Mouse (Mus musculus) liver, embryonic 15.5 days (tissue): Measurements from ENCODE around the gene Myrip. TPM values are rescaled to one million over a fixed set of nuclear protein-coding genes. Genes with fewer than 3 reads are reported as not detected.

Source experiments
- ATAC-seq: fragments of 200-750 bp; cut with Nextera tagmentation; 2 replicates; pipeline ENCODE4 v1.8.0; 2017; ENCODE audit warnings: moderate number of reproducible peaks, mild to moderate bottlenecking, moderate library complexity; ENCODE audit not compliant: insufficient read depth
- H3K27ac ChIP-seq: fragments of 300-500 bp; sonication (generic); replicated peaks from 2 replicates; pipeline ENCODE4 v1.5.1; 2015; ENCODE audit warnings: mild to moderate bottlenecking, inconsistent platforms
- H3K27me3 ChIP-seq: fragments of 300-500 bp; sonication (generic); 2 replicates; pipeline ENCODE4 v1.6.1; 2015; ENCODE audit warnings: mild to moderate bottlenecking, inconsistent platforms
- H3K36me3 ChIP-seq: fragments of 300-500 bp; sonication (generic); replicated peaks from 2 replicates; pipeline ENCODE4 v1.6.1; 2015; ENCODE audit warnings: moderate library complexity, mild to moderate bottlenecking, inconsistent platforms
- H3K4me1 ChIP-seq: fragments of 300-500 bp; sonication (generic); replicated peaks from 2 replicates; pipeline ENCODE4 v1.6.1; 2015; ENCODE audit warnings: inconsistent platforms
- H3K4me2 ChIP-seq: fragments of 300-500 bp; sonication (generic); 2 replicates; pipeline ENCODE4 v1.6.1; 2015; ENCODE audit warnings: moderate library complexity, mild to moderate bottlenecking, inconsistent platforms
- H3K4me3 ChIP-seq: fragments of 300-500 bp; sonication (generic); replicated peaks from 2 replicates; pipeline ENCODE4 v1.5.1; 2015; ENCODE audit warnings: mild to moderate bottlenecking, inconsistent platforms
- H3K9ac ChIP-seq: fragments of 300-500 bp; sonication (generic); 2 replicates; pipeline ENCODE4 v1.6.1; 2015; ENCODE audit warnings: moderate library complexity, mild to moderate bottlenecking, inconsistent platforms
- H3K9me3 ChIP-seq: fragments of 300-500 bp; sonication (generic); replicated peaks from 2 replicates; pipeline ENCODE4 v1.6.1; 2016; ENCODE audit warnings: inconsistent platforms
- WGBS: fragments of 180-500 bp; shearing (Covaris S2); methylation state at CpG from one replicate; pipeline ENCODE4 v1.1.7; 2015; ENCODE audit warnings: mixed read lengths; ENCODE audit not compliant: insufficient replicate concordance; 5-methylcytosine and 5-hydroxymethylcytosine counted together
- polyA plus RNA-seq: library from polyadenylated mRNA; unstranded; fragments of >200 nt; fragmentation: Nextera tagmentation; extraction: Ambion mirVana; gene quantifications from 2 replicates; pipeline ENCODE4 v1.2.1, GENCODE M21; 2015

Myrip gene
- polyA plus RNA-seq, 1 experiment from 2014 or later, result 0.02 TPM

DNA sequence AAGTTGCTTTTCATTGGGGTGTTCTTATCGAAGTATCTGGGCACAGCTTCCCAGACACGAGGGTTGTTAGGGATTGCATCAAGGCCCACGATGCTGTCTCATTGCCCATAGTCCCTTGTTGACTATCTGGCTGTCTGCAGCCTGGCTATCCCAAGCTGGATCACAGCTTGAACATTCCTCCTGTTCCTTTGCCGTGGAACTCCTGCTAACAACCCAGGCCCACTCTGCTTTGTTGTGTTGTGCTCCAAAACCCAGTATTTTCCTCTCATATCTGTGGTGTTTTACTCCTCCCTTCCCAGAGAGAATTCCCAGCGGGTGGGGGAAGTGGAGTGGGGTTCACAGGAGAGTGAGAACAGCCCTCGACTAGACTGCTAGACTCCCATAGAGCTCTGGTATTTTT, 56.7 kb downstream of the Myrip start:
- WGBS, result 53% methylated on average over 6 of the region's 6 CpGs
- Histone ChIP-seq H3K27ac (no peak overlapping the region), H3K36me3 (no peaks in the 10 kb centered on the region), H3K9me3 (no peaks in the 10 kb centered on the region), H3K4me2 (no peak overlapping the region), H3K9ac (no peak overlapping the region), H3K4me1 (0 out of 2 replicates have a peak, but pooled peaks cover 2% of the 10 kb centered on the region), H3K27me3 (no peaks in the 10 kb centered on the region), H3K4me3 (no peak overlapping the region)
- no peak for ATAC-seq

GRCm38 (mm10) chr9:120360397-120361177, 59.3 kb downstream of the Myrip start:
- no peaks in the 10 kb centered on the region for H3K27me3 ChIP-seq
- H3K4me3 ChIP-seq, result no peak overlapping the region
- H3K27ac ChIP-seq, result no peak overlapping the region
- H3K9ac ChIP-seq, result no peak overlapping the region
- 0 out of 2 replicates have a peak, but pooled peaks cover 11% of the 10 kb centered on the region for H3K4me1 ChIP-seq
- no peaks in the 10 kb centered on the region for H3K36me3 ChIP-seq
- H3K4me2 ChIP-seq, result no peak overlapping the region
- H3K9me3 ChIP-seq, result no peaks in the 10 kb centered on the region
- no peak for ATAC-seq
- 16% methylated on average over 14 of the region's 14 CpGs for WGBS

- 0 out of 2 replicates have a peak, but pooled peaks cover 11% of the 10 kb centered on the region for H3K4me1 ChIP-seq
- H3K4me2 ChIP-seq, result no peak overlapping the region
- 60% methylated on average over 6 of the region's 6 CpGs for WGBS
- no peak overlapping the region for H3K9ac ChIP-seq
- no peak for ATAC-seq
- no peaks in the 10 kb centered on the region for H3K36me3 ChIP-seq
- H3K4me3 ChIP-seq, result no peak overlapping the region
- H3K27me3 ChIP-seq, result no peaks in the 10 kb centered on the region
- H3K27ac ChIP-seq, result no peak overlapping the region
- no peaks in the 10 kb centered on the region for H3K9me3 ChIP-seq
Measured at GRCm38 (mm10) chr9:120361656-120362055, 60.3 kb downstream of the Myrip start.

DNA sequence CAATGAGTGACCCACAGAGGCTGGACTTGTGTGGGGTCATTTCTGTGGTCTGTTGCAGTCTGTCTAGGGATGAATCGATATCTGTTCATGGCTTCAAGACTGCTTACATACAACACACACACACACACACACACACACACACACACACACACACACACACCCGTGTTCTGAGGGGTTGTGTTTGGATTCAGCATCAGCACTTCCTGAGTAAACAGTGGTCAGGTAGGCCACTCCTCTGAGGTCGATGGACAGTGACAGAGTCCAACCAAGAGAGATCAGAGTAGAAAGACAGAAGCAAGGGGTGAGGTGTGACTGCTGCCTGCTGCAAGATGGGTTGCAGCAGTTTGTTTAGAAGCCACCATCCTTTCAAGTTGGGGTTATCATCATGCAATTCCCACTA, 61.4 kb downstream of the Myrip start:
- Histone ChIP-seq H3K27me3 (no peaks in the 10 kb centered on the region), H3K4me3 (no peak overlapping the region), H3K4me2 (0 out of 2 replicates have a peak overlapping the region, but pooled peaks have one; percentile 2), H3K4me1 (0 out of 2 replicates have a peak, but pooled peaks cover 11% of the 10 kb centered on the region), H3K27ac (peak overlapping the region; percentile 26; the same call in 1 of the 2 replicates), H3K9me3 (no peaks in the 10 kb centered on the region), H3K36me3 (no peaks in the 10 kb centered on the region), H3K9ac (no peak overlapping the region)
- peak; percentile 81 for ATAC-seq
- WGBS, result 27% methylated on average over 3 of the region's 3 CpGs

DNA sequence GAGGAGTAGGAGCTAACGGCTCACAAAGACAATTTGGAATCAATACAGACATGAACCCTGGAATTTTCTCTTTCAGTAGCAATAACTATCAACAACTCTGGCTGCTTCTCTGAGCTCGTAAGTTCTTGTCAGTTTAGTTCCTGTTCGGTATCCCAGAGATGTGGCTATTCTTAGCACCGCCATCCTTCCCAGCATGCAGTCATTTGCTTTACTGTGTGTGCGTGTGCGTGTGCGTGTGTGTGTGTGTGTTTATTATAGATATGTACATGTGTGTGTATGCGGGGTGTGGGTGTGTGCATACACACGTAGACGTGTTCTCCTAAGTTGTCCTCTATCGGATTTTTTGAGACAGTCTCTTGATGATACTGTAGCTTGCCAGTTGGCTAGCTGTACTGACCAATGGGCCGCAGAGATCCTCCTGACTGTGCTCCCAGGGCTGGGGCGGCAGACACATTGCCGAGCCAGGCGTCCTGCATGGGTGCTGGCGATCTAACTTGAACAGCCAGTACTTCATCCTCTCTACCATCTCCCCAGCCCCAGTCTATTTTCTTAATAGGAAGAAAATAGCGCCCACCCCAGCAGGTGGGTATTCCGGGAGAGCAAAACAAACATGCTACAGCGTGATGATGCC, 63.5 kb downstream of the Myrip start:
- ATAC-seq, result no peak
- Histone ChIP-seq H3K9me3 (no peaks in the 10 kb centered on the region), H3K27me3 (no peaks in the 10 kb centered on the region), H3K27ac (no peak overlapping the region), H3K36me3 (no peaks in the 10 kb centered on the region), H3K4me2 (no peak overlapping the region), H3K4me3 (no peak overlapping the region), H3K9ac (no peak overlapping the region), H3K4me1 (0 out of 2 replicates have a peak, but pooled peaks cover 11% of the 10 kb centered on the region)
- 56% methylated on average over 19 of the region's 19 CpGs for whole genome bisulfite sequencing

- Histone ChIP-seq H3K27ac (no peak overlapping the region), H3K9me3 (no peaks in the 10 kb centered on the region), H3K9ac (no peak overlapping the region), H3K4me1 (0 out of 2 replicates have a peak, but pooled peaks cover 11% of the 10 kb centered on the region), H3K4me2 (no peak overlapping the region), H3K36me3 (no peaks in the 10 kb centered on the region), H3K4me3 (no peak overlapping the region), H3K27me3 (no peaks in the 10 kb centered on the region)
- 45% methylated on average over 1 of the region's 1 CpGs for whole genome bisulfite sequencing
- no peak for ATAC-seq
Measured at GRCm38 (mm10) chr9:120367526-120367925, 66.2 kb downstream of the Myrip start.

GRCm38 (mm10) chr9:120371633-120372032, 70.3 kb downstream of the Myrip start:
- no peak overlapping the region for H3K27ac ChIP-seq
- H3K9ac ChIP-seq, result no peak overlapping the region
- WGBS, result 67% methylated on average over 5 of the region's 5 CpGs
- H3K4me1 ChIP-seq, result no peaks in the 10 kb centered on the region
- H3K27me3 ChIP-seq, result no peaks in the 10 kb centered on the region
- no peak overlapping the region for H3K4me2 ChIP-seq
- ATAC-seq, result no peak
- H3K4me3 ChIP-seq, result no peak overlapping the region
- no peaks in the 10 kb centered on the region for H3K9me3 ChIP-seq
- H3K36me3 ChIP-seq, result no peaks in the 10 kb centered on the region

- no peak for ATAC-seq
Measured at GRCm38 (mm10) chr9:120372347-120372746, 71.0 kb downstream of the Myrip start.

GRCm38 (mm10) chr9:120377726-120378125, 76.4 kb downstream of the Myrip start:
- 16% methylated on average over 11 of the region's 11 CpGs for WGBS

More at GRCm38 (mm10) chr9:120372347-120372746, 71.0 kb downstream of the Myrip start:
- Histone ChIP-seq H3K36me3 (no peaks in the 10 kb centered on the region), H3K9me3 (no peaks in the 10 kb centered on the region), H3K27ac (no peak overlapping the region), H3K4me2 (no peak overlapping the region), H3K4me1 (no peaks in the 10 kb centered on the region), H3K9ac (no peak overlapping the region), H3K4me3 (no peak overlapping the region), H3K27me3 (no peaks in the 10 kb centered on the region)
- WGBS, result 68% methylated on average over 6 of the region's 6 CpGs

DNA sequence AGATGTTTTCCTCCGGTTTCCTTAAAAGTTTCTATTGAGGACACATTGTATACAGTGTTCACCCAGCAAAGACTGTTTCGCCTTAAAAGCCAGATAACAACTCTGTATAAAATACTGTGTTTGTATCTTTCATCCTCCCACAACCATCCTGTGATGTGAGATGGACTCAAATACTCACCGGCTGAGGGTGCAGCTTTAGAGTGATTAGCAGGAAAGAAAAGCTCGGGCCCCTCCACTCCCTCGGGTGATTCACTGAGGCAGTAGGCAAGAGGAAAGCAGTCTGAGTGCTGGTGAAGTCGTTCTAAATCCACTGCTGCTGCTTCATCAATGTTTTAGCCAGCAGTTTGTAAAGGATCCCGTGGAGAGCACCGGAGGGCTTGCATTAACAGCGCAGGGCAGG, 93.9 kb downstream of the Myrip start:
- ATAC-seq, result no peak
- Histone ChIP-seq H3K27me3 (no peaks in the 10 kb centered on the region), H3K27ac (no peak overlapping the region), H3K4me1 (no peaks in the 10 kb centered on the region), H3K4me2 (no peak overlapping the region), H3K9me3 (no peaks in the 10 kb centered on the region), H3K9ac (no peak overlapping the region), H3K4me3 (no peak overlapping the region), H3K36me3 (no peaks in the 10 kb centered on the region)
- 38% methylated on average over 9 of the region's 9 CpGs for WGBS

More at GRCm38 (mm10) chr9:120377726-120378125, 76.4 kb downstream of the Myrip start:
- H3K36me3 ChIP-seq, result no peaks in the 10 kb centered on the region
- H3K4me1 ChIP-seq, result no peaks in the 10 kb centered on the region
- no peak overlapping the region for H3K9ac ChIP-seq
- H3K27me3 ChIP-seq, result no peaks in the 10 kb centered on the region
- no peak overlapping the region for H3K4me3 ChIP-seq
- ATAC-seq, result no peak
- H3K9me3 ChIP-seq, result no peaks in the 10 kb centered on the region
- H3K27ac ChIP-seq, result no peak overlapping the region
- H3K4me2 ChIP-seq, result no peak overlapping the region

DNA sequence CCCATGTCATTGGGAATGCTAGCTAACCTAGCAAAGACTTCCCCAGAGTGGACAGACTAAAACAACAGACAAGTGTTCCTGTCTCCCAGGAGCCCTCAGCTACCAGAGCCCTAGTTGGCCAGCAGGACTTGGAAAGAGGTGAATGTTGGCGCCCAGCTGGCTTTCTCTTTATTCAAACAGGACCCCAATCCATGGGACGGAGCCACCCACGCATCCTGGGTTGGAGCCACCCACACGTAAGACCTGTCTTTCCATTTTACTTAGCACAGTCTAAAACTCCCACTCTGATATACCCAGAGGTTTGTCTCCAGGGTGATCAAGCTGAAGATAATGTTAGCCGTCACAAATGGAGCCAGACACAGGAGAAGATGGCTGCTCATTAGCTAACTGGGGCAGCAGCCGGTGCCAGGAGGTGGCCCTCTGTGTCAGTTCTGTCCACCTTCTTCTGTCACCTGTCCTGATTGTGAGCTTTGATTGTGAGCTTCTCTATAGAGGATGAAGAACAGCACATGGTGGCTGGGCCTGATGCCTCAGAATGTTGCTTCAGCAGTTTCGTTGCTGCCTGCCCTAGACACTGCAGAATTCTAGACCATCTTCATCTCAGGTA, 95.4 kb downstream of the Myrip start:
- Histone ChIP-seq H3K4me2 (no peak overlapping the region), H3K4me1 (no peaks in the 10 kb centered on the region), H3K9ac (no peak overlapping the region), H3K36me3 (no peaks in the 10 kb centered on the region), H3K27ac (no peak overlapping the region), H3K9me3 (no peaks in the 10 kb centered on the region), H3K4me3 (no peak overlapping the region), H3K27me3 (no peaks in the 10 kb centered on the region)
- 68% methylated on average over 7 of the region's 7 CpGs for WGBS
- ATAC-seq, result no peak
